Mouse (Mus musculus): ENCODE results near the gene Poc1a. TPM values are rescaled to one million over a fixed set of nuclear protein-coding genes. Genes with fewer than 3 reads are reported as not detected.

Gene Poc1a
- total RNA-seq, 2 experiments from 2014 or later, result 23.1 to 37.1 TPM

GRCm38 (mm10) chr9:106263381-106263924 is 17.4 kb upstream of the Poc1a start:
- ATAC-seq (ENCODE audit: poor library complexity, severe bottlenecking), result no peak

GRCm38 (mm10) chr9:106265358-106266075 is 15.3 kb upstream of the Poc1a start:
- no peak for ATAC-seq (ENCODE audit: poor library complexity, severe bottlenecking)

GRCm38 (mm10) chr9:106266936-106267657 is 13.8 kb upstream of the Poc1a start:
- ATAC-seq (ENCODE audit: poor library complexity, severe bottlenecking), result no peak

GRCm38 (mm10) chr9:106268421-106268820 is 12.4 kb upstream of the Poc1a start:
- ATAC-seq (ENCODE audit: poor library complexity, severe bottlenecking), result peak; percentile 12; the same call in 1 of the 2 replicates

- no peak for ATAC-seq (ENCODE audit: poor library complexity, severe bottlenecking)
Observed at GRCm38 (mm10) chr9:106269076-106269788, 11.6 kb upstream of the Poc1a start.

- peak; percentile 88 for ATAC-seq (ENCODE audit: poor library complexity, severe bottlenecking)
Observed at GRCm38 (mm10) chr9:106269879-106270278, 11.0 kb upstream of the Poc1a start.

- ATAC-seq (ENCODE audit: poor library complexity, severe bottlenecking), result no peak
Observed at GRCm38 (mm10) chr9:106270656-106271055, 10.2 kb upstream of the Poc1a start.

GRCm38 (mm10) chr9:106272288-106272687 is 8.6 kb upstream of the Poc1a start:
- no peak for ATAC-seq (ENCODE audit: poor library complexity, severe bottlenecking)

GRCm38 (mm10) chr9:106273276-106273675 is 7.6 kb upstream of the Poc1a start:
- ATAC-seq (ENCODE audit: poor library complexity, severe bottlenecking), result no peak

- no peak for ATAC-seq (ENCODE audit: poor library complexity, severe bottlenecking)
Observed at GRCm38 (mm10) chr9:106273791-106274190, 7.1 kb upstream of the Poc1a start.

GRCm38 (mm10) chr9:106274652-106275180 is 6.1 kb upstream of the Poc1a start:
- ATAC-seq (ENCODE audit: poor library complexity, severe bottlenecking), result no peak

- peak; percentile 25; the same call in 1 of the 2 replicates for ATAC-seq (ENCODE audit: poor library complexity, severe bottlenecking)
Observed at GRCm38 (mm10) chr9:106275806-106276205, 5.1 kb upstream of the Poc1a start.

- ATAC-seq (ENCODE audit: poor library complexity, severe bottlenecking), result peak; percentile 70
Observed at GRCm38 (mm10) chr9:106280386-106280785, 475 bp upstream of the Poc1a start.

GRCm38 (mm10) chr9:106282024-106282423 is 1.2 kb downstream of the Poc1a start:
- ATAC-seq (ENCODE audit: poor library complexity, severe bottlenecking), result no peak

GRCm38 (mm10) chr9:106287165-106287564 is 6.3 kb downstream of the Poc1a start:
- ATAC-seq (ENCODE audit: poor library complexity, severe bottlenecking), result no peak

- peak; percentile 93 for ATAC-seq (ENCODE audit: poor library complexity, severe bottlenecking)
Observed at GRCm38 (mm10) chr9:106288864-106289263, 8.0 kb downstream of the Poc1a start.

- no peak for ATAC-seq (ENCODE audit: poor library complexity, severe bottlenecking)
Observed at GRCm38 (mm10) chr9:106289841-106290240, 9.0 kb downstream of the Poc1a start.

GRCm38 (mm10) chr9:106290636-106291122 is 9.8 kb downstream of the Poc1a start:
- ATAC-seq (ENCODE audit: poor library complexity, severe bottlenecking), result no peak

GRCm38 (mm10) chr9:106293569-106294156 is 12.8 kb downstream of the Poc1a start:
- no peak for ATAC-seq (ENCODE audit: poor library complexity, severe bottlenecking)

GRCm38 (mm10) chr9:106296637-106297174 is 15.8 kb downstream of the Poc1a start:
- ATAC-seq (ENCODE audit: poor library complexity, severe bottlenecking), result peak; percentile 63; the same call in 1 of the 2 replicates
